Mouse (Mus musculus) frontal cortex, postnatal 36 days (tissue): ENCODE results near the gene Cacnb2.

Experiments used
- DNase-seq, 2 experiments: peaks; one replicate each; pipeline ENCODE4 v3.0.0; 2022; ENCODE audit warnings: low spot score in 2 of 2

The Cacnb2 gene

DNA sequence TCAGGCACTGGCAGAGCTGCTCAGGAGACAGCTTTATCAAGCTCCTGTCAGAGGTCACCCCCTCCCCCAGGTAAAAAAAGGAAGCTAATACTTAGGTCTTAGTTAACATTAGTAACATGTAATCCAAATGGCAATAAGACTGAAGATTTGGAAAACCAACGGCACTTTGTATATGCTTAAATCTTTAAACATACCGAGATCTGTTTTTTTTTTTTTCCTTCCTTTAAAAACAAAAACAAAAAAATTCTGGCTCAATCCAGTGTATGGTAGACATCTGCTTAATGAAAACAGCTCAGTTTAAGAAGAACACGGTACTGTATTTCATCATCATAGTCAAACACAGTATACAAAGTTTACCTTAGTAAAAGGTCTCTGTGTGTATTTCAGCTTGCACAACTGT, at the start of gene Cacnb2:
Gene Cacnb2, plus strand, starts transcription at position 301 of the 400 bp plus-strand sequence.
- no peak for DNase-seq

DNA sequence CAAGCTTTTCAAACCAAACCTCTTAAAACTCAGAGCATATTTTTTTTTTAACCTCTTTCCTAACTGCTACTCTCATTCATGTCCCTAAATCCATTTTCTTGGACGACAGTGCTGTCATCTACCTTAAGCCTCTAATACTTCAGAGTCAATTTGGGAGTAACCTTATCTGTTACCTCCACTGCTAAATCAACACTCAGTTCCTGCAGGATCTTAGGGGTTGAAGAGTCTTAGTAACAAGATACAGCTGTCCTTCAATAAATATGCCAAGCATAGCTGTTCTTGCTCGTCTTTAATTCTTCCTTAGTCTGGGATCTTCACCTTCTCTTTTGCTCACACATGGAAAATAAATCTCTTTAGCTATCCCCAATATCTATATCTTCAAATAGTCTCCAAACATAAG, 34.9 kb upstream of the Cacnb2 start:
- DNase-seq, result no peak

GRCm38 (mm10) chr2:14571300-14571699, 31.6 kb upstream of the Cacnb2 start:
- no peak for DNase-seq

DNA sequence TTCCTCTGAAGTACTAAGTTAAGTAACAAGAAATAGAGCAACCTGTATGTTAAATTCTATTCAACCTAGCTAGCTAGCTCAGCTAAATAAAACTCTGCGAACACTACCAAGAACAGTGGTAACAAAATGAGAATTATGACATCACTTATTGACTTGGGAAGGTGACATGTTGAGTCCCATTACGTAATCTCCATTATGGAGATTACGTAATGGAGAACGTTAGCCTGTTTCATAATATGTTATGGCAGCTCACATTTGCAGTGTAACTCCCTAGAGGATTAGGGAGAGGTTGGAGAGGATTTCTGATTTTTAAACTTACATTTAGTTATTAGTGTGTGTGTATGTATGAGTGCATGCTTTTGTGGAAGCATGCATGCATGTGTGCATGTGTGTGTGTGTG, 13.3 kb upstream of the Cacnb2 start:
- no peak for DNase-seq

DNA sequence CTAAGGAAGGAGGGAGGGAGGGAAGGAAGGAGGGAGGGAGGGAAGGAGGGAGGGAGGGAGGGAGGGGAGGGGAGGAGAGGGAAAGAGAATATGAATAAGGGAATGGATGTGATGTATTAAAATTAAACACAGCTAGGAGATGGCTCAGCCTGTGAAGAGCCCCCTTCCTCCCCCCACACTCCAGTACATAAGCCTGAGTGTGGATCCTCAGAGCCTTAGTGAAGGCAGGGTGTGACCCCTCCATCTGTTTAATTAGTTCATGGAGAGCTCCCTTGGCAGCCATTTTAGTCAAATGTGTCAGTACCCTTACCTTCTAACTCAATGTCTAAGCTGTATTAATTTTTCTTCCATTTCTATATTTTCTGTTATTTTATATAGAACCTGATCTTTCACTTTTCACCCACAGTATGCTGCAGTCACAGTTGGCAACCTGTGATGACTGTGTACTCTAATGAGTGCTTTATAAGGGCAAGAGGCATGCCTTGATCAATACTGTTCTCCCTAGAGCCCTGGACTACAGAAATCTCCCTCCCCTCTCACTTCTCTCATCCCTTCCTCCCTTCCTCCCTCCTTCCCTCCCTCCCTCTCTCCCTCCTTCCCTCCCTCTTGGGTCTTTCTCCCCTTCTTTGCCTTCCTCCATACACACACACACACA, 4.9 kb upstream of the Cacnb2 start:
- DNase-seq, result no peak

DNA sequence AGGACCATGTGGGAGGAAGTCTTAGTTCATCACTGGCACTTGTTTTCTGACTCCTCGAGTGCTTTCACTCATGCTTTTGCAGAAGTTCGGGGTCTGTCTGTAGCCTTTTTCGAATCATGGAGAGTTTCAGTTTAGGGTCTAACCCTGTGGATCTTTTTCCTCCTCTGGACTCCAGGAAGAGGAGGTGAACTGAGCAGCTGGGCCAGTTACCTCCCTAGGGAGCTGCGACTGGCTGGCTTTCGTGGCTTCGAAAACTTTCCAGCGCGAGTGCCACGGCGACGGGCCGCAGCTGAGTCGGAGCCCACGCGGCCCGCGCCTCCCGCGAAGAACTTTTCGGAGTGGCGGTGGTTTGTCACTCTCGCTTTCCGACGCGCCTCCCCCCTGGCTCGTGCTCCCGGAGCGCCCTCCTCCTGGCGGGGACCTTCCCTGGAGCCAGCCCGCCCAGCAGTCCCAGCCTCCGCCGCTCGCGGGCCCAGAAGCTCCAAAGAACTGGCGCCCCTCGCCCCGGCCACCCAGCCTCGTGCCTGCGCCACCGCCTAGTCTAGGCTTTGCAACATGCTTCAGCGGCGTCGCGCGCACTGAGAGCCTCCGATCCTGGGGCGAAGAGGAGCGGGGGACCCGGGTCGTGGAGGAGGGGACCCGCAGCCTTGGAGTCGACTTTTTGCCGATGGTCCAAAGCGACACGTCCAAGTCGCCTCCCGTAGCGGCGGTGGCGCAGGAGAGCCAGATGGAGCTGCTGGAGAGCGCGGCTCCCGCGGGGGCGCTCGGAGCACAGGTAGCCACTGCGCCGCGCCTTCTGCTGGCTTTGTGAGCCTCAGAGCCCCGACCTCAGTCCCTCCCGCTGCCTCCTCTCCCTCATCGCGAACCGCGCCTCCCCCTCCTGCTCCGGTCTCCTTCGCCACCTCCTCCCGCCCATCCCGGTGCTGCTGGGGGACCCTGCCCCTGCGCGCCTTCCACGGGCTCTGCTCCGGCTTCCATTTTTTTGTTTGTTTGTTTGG, 1.2 kb downstream of the Cacnb2 start:
- DNase-seq, result peak; percentile 56 to 63

DNA sequence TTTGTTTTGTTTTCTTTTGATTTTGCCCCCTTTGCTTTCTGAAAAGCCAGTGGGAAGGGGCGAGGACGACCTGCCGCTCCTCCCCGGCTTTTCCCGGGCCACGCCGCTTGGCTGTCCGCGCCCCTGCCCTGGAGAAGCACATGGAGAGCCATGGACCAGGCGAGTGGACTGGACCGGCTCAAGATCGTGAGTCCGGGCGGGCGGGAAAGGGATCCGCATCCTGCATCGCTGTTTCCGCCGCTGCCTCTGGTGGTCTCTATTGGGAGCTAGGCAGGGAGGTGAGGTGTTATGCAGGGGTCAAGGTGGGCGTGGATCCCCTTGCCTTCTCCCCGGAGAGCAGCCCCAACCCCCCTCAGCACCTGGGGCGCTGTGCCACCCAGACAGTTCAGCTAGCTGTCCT, 1.9 kb downstream of the Cacnb2 start:
- DNase-seq, result no peak

DNA sequence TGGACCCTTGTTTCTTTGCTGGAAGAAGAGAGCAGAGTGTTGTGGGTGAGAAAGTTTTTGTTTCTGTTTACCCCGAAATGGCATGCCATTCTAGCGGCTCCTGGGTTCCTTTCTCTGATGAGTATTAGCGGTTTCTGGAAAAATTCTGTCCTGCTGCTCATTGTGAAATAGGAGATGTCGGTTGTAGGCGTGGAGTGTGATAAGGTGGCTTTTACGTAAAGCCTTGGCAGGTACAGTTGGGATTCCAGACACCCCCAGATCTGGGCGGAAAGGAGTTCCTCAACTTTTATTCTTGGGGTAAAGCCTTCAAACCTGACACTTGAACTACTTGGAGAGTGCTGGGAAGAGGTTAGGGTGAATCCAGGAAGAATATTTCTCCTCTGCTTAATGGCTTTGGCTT, 2.3 kb downstream of the Cacnb2 start:
- DNase-seq, result no peak

GRCm38 (mm10) chr2:14608606-14609005, 5.7 kb downstream of the Cacnb2 start:
- no peak for DNase-seq

GRCm38 (mm10) chr2:14612705-14613104, 9.8 kb downstream of the Cacnb2 start:
- no peak for DNase-seq

GRCm38 (mm10) chr2:14616361-14616760, 13.5 kb downstream of the Cacnb2 start:
- no peak for DNase-seq

DNA sequence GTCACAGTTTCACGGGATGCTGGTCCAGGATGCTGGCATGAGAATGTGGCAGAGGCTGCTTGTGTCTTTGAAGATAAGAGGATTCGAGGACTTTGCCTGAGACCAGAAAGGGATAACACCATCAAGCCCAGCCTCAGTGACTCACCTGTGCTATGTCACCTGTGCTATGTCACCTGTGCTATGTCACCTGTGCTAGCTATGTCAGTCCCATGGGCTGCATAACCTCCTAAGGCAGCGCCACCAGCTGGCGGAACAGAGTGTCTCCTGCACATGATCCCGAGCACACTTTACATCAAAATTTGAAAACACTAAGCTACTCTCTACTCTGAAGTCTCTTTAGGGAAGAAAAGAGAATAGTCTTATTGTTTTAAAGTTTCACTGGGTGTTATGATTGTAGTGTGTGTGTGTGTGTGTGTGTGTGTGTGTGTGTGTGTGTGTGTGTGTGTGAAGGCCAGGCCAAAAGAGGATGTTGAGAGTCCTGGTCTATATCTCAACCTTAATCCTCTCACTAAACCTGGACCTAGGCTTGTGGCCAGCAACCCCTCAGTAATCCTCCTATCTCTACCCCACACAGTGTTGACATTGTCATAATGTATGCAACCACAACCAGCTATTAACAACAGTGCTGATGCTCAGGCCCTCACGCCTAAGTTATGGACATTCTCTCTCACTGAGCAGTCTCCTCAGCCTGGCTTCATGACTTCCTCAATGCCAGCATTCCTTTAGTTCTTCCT, 17.4 kb downstream of the Cacnb2 start:
- no peak for DNase-seq

DNA sequence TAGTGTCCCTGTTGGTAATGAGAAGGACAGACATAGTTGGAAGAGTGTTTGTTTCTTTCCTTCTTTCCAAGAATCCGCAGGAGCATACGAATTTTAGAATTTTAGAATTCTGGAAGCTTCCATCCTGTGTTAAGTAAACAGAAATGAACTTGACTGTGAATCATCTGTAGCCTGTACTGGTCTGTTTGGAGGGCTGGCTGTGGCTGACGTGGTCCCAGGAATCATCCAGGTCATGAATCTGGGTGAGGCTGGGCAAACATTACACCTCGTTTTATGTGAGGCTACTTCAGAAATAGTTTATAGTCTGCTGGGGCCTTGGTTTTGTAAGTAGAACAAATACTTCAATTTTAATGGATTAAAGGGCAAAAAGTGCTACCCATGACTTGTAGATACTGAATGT, 18.0 kb downstream of the Cacnb2 start:
- DNase-seq, result no peak

GRCm38 (mm10) chr2:14623820-14624219, 20.9 kb downstream of the Cacnb2 start:
- no peak for DNase-seq

DNA sequence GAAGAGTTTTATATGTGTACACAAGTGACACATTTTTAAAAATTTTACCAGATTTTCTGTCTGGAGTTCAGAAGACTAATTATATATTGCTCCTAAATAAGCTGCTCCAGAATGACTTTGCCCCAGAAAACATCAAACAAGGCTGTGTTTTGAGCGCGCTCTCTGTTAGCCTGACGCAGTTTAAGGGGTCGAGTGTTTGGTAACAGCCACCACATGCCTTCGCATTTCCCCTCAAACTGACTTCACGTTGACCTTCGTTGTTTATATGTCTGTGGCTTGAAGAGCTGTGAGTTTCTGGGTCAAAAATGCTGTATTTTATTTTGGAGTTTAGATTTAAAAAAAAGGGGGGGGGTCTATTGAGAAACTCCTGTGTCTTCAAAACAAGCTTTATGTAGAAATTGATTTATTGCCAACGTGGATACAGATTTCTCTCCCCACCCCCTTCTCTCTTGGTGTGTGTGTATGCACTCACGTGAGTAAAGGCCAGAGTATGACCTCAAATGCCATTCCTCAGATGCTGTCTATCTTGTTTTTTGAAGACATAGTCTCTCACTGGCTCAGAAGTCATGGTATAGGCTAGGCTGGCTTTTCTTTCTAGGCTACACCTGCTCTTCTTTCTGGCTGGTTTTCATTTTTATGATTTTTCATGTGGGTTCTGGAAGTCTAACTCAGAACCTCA, 27.1 kb downstream of the Cacnb2 start:
- no peak for DNase-seq

DNA sequence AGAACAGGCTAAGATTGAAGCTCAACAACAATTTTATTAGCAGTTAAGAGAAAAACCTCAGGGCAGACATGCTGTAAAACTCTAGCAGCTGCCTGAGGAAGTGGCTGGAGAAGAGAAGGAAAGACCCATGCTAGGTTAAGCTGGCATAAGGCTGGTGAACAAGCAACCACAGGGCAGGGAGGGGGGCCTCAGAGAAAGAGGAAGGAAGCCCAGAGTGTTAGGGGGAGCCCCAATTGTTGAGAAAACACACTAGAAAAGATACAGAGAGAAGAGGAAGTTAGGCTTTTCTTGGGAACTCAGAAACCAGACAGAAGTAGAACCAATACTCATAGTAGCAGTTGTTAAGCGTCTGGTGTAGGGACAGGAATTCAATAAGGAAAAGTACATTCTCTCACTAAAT, 28.7 kb downstream of the Cacnb2 start:
- no peak for DNase-seq

DNA sequence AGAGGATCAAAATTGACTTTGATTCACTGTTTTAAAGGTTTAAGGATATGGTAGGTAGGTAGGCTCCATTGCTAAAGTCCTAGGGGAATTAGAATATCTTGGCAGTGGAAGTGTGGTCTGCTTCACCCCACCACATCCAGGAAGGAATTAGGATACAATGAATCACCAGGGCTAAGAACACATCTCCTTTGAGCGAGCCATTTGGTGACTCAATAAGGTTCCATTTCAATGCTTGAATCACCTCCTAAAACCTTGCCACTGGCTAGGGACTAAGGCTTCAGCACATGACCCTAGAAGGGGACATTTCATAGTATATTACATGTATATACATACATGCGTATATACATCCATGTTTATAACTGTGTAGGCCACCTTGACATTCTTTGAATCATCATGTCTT, 30.3 kb downstream of the Cacnb2 start:
- no peak for DNase-seq

DNA sequence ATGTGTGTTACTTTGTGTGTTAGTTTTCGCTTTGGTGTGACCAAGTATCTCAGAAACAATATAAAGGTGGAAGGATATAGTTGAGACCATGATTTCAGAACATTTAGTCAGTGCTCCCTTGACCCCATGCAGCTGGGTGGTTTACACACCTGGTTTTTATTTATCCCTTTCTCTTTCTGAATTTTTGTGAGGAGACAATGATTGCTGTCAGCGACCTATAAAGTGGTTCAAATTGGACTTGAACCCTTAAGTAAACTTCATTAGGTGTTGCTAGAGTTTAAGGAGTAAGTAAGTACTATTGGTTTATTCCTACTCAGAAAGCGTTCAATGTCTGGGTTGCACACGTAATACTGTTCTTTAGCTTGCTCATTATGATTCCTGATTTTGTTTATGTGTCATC, 36.4 kb downstream of the Cacnb2 start:
- DNase-seq, result no peak

DNA sequence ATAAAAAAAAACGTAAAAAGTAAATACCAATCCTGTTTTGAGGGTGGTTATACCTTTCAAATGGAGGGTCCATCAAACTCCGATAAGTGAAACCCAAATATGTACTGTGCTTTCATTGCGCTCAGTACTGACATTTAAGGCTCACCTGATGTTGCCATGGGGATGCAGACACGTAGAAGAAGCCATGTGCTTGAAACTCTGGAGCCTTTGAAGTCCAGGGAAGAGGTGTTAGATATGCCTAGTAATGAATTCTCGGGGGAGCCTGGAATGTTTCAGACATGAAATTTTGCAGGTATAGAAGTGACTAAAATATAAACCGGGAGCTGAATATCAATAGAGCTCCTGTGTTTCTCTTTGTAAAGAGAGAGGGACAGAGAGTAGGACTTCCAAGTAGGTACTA, 37.0 kb downstream of the Cacnb2 start:
- DNase-seq, result no peak

DNA sequence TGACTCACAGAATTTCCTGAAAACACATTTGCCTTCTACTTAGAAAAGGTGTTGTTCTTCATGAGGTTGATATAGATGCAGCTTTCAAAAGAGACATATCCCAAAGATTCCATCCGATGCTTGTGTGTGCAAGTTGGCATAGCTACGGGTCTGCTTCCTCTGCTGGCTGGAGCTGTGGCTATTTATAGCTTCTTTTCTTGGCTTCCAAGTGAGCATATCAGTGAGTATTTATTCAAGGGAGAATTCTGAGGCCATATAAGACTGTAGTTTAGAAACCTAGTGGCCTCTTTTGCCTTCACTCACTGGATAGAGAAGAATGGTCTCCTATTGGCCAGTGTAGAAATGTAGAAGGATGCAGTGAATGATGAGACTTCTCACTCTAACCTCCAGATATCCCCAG, 38.2 kb downstream of the Cacnb2 start:
- peak; percentile 18 to 49 for DNase-seq

DNA sequence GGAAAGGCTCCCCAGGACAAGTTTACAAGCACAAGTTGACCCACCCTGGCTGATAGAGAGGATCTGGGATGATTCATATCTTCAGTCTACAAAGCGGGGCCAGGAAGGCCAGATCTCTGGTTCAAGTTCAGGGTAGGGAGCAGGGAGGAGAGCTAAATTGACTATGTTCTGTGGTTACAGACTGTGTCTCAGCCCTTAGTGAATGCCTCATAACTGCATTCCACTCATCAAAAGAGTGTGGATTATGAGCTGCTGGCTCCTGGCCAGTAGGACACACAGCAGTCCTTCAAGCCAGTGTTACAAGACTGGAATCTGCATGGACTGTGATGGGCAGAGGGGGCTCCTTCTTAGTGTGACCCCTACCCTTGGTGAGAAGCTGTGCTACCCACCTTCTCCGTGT, 48.4 kb downstream of the Cacnb2 start:
- no peak for DNase-seq

DNA sequence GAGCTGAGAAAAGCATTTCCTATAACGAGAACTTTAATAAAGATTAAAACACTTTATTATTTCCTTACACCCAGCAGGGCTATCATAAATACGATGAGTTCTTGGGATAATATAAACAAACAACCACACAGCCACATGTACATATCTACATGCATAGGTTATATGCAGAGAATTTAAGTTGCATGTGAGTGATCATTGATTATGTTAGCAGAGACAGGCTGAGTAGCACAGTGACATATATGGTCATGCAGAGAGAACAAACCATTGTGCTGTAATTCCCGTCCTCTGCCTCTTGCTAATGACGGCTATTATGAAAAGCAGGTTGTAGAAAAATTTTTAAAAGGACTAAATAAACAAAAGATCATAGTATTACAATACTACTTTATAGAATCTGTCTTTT, 53.8 kb downstream of the Cacnb2 start:
- DNase-seq, result no peak
